Mouse (Mus musculus) frontal cortex, postnatal 36 days (tissue): Measurements from ENCODE around the gene Tstd1.

Experiments
- DNase-seq, 2 experiments: peaks; one replicate each; pipeline ENCODE4 v3.0.0; 2022; ENCODE audit warnings: low spot score in 2 of 2

Tstd1 gene

DNA sequence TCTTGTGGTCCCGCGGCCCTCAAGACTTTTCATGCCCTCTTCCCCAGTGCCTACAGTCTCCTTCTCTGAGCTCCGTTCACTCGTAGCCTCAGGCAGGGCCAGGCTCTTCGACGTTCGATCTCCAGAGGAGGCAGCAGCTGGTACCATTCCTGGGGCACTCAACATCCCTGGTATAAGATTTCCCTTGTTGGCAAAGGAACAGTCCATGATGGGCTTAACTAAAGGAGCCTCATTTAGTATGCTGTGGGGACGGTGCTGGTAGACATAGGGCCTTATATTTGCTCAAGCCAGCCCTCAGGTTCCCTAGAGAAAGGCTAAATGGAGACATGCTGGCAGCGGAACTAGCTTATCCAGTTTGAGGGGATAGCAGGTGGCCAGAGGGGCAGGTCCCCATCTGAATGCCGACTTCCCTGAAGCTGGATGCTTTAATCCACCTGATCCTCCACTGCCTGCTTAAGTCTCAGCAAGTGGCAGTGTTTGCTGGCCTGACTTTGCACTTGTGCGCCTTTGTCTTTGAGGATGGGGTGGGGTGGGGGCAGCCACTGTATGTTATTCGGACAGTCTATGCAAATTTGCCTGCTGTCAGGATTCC lies 715 bp downstream of the Tstd1 start:
- DNase-seq: no peak

DNA sequence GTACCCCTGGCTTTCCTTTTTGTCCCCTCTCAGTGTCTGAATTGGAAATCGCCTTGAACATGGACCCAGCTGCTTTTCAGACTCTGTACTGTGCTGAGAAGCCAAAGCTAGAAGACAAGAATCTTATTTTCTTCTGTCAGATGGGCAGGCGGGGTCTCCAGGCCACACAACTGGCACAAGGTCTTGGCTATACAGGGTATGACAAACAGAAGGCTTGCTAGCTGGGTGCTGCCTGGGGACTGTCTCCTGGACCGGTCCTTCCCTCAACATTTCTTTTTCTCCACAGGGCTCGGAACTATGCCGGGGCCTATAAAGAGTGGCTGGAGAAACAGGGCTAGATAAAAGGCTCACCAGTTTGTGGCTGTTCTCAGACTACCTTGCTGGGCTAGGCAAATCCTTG lies 1.2 kb downstream of the Tstd1 start:
- no peak for DNase-seq

DNA sequence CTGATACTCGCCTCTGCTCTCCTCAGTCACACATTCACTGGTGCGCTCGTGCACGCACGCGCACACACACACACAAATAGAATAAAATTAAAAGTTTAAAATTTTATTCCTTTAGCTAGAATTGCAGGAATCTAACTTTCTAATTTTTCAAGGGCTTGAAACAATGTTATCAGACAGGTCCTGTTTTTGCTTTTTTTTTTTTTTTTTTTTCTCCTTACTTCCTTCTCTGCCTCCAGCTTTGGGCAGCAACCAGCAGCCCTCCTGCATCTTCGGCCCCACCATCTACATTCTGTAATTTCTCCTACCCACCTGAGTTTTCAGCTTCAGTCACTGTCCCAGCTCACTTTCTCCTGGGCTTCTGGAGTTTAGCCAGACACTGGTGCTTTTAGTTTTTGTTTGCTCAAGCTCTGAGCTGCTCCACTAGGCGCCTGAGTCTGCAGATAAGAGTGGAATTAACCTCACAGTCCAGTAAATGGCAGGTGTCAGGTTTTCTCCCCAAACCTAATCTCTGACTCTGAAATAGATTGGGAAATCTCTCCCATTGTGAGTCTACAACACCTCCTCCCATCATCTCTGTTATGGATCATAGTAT lies 3.9 kb downstream of the Tstd1 start:
- DNase-seq: no peak

DNA sequence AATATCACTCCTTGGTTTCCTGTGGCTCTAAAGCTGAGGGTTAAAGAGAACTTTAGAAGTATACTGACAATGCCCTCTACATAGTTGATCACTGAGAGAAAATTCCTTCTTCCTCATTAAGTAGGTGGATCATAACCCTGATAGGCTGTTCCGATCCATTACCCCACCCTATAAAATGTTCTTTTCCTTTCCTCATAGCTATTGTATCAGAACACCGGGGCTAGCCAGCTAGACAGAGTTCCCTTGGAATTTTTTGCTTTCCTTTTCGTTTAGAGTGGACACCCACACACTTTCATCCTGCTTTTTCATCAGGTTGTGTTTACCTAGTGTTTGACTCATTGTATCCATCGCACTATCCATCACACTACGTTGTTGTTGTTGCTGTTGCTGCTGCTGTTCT lies 6.0 kb downstream of the Tstd1 start:
- DNase-seq: no peak

DNA sequence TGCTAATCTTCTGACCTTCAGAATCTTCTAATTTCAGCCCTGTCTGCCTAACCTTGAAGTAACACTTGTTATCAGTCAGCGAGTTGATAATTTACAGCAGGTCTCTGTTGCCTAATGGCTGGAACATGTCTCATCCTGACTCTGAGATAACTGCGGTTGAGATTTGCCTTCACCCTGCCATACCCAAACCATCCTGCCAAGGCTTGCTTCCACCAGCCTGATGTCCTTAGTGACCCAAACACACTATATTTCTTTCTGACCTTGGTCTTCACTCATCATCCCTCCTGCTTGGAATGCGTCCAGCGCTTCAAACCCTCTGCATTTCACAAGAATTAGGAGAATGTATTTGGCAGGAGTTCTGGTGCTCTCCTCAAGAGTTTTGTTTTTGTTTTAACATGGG lies 6.5 kb downstream of the Tstd1 start:
- DNase-seq: no peak

DNA sequence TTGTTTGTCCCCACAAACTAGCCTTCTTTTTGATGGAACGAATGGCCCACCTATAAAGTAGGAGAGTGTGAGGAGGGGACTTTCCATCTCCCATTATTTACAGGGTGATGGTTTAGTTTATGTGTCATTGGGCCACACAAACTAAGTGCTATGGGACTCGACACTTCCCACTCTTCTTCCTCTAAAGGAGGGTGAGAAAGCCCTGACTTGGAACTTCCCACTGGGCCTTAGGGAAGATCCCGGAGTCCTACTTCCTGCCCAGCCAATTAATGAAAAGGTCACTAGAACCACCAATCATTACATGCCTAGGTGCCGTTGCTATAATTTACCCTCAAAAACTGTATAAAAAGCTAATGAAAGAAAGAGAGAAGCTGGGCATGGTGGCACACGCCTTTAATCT lies 13.5 kb downstream of the Tstd1 start:
- DNase-seq: no peak

DNA sequence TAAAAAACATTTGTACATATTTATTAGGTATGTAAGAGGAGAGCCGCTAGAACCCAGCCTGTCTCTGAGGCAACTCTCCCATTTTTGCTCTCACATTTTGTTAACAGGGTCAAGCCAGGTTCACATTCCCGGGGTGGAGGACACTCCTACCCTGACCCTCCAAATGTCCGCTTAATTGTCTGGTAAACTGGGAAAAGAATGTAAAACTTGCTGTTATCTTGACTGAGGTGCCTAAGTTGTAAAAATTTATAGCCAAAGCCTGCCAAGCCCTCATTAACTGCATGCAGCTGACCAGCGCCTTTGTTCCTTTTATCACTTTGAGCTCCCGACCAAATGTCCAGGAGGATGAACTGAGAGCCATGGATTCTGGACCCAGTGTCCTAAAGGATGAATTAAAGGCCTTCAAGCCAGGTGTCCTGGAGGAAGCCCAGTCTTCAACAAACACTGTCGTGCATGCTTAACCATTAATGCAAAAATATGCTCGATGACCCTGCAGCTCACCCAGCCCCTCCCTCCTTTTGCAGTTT lies 16.7 kb downstream of the Tstd1 start:
- no peak for DNase-seq

DNA sequence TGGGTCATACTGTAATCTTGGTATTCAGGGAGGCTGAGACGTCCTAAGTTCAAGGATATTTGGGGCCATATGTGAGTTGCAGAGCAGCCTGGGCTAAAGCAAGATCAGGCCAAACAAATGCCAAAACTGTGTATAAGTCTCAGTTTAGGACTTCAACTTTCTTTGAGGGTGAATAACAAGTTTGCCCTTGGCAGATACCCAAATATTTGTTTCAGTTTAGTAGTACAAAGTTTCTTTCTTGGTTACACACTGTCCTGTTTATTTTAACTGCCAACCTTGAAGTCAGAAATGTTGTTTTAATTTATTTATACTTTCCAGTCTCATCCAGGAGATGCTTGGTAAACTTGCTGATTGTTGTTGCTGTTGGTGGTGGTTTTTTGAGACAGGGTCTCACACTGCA lies 17.3 kb downstream of the Tstd1 start:
- no peak for DNase-seq

DNA sequence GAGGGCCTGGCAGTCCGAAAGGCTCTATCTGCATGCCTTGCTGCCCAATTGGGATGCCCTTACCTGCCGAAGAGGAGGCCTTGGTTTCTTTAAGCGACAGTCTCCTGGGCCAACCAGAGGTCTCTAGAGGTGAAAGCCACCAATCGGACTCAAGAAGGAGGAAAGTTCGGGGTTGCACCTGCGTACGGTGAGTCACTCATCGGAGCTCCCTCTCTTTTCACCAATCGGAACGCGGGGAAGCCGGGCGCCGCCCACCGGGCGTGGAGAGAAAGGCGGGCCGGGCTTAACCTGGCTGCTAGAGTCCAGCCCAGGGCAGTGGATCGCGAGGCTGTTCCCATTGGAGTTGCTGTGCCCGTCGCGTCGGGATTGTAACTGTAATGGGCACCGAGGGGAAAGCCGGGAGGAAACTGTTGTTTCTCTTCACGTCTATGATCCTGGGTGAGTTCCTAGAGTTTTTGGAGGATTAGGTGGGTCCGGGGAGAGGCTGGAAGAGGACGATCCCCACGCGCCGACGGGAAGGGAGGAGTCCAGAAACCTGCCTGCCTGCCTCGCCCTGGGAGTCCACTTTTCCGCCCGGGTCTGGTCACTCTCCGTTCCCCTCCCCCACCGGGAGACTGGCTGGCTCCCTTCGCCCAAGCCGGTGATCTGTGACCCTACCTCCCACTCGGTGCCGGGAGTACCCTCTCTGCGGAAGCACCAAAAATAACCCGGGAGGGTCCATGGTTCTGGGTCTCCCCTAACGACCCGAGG lies 18.8 kb downstream of the Tstd1 start, which contains the start of gene F11r:
Gene F11r, plus strand, starts transcription at position 272 of the 750 bp plus-strand sequence.
- peak in 1 of 2 experiments; percentile 15 for DNase-seq

DNA sequence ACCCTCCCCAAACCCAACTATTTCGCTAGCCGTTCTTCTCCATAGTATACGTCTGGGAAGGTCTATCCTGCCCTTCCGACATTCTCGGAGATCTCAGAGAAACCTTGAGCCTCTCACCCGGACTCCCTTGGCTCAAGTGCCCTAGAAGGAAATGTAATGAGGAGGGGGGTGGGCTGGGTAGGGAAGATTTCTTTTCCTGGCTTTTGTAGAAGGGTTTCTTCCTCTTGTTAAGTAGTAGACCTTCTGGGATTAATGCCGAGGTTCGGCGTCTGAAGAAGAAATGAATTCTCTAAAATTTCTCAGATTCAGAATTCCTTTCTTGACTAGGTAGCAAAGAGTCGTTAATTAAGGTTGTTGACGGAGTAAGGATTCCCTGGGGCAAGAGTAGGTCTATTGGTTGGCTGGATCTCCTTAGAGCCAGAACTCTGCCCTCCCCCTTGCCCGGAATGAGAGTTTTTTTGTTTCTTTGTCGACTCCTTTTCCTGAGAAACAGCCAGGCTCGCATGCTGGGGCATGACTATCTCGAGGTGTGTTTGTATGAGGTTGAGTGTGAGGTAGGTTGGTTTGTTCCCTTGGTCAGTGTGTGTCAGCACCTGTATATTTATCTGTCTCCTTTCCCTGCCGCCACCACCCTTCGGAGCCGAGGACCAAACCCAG lies 19.5 kb downstream of the Tstd1 start:
- no peak for DNase-seq

DNA sequence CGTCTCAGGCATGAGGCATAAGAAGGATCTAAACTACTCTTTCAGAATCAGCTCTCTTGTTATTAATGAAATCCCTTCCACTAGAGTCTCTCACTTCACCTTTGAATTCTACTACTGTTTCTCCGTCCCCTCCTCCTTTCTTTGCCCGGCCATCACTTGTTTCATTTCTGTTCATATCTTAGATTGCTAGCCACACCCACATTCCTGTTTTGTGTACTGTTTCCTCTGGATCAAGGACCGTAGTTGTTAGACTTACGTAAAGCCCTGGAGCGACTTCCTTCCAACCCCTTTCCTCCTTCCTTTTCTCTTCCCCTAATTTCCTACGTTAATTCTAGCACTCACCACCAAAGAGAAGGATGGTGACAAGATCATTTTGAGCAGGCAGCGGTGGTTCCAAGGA lies 20.4 kb downstream of the Tstd1 start:
- no peak for DNase-seq

DNA sequence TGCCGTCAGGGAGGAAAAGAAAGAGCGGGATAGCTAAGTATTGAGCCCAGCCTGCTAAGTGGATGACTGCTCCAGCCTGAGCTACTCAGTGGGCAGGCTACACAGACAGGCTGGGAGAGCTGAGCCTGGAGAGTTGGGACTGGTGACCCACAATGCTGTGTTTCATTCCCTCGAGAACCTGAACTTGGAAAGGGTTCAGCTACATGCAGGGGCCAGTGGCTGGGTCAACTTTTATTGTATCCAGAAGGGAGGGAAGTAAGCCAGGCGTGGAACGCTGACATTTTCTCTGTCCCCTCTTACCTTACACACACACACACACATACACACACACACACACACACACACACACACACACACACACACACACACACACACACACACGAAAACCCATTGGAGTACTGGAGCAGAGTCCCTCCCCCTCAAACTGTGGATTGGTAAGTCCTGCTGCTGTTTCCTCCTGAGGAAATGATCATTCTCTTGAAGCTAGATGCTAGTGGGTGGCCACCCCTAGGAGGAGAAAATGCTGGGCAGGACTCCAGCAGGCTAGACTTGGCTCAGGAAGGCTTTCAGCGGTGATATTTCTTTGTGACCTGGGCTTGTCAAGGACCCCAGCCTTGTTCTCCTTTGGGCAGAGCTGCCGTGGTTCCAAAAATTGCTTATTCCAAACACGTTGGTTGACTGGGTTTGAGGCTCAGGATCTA lies 21.5 kb downstream of the Tstd1 start:
- DNase-seq: no peak

DNA sequence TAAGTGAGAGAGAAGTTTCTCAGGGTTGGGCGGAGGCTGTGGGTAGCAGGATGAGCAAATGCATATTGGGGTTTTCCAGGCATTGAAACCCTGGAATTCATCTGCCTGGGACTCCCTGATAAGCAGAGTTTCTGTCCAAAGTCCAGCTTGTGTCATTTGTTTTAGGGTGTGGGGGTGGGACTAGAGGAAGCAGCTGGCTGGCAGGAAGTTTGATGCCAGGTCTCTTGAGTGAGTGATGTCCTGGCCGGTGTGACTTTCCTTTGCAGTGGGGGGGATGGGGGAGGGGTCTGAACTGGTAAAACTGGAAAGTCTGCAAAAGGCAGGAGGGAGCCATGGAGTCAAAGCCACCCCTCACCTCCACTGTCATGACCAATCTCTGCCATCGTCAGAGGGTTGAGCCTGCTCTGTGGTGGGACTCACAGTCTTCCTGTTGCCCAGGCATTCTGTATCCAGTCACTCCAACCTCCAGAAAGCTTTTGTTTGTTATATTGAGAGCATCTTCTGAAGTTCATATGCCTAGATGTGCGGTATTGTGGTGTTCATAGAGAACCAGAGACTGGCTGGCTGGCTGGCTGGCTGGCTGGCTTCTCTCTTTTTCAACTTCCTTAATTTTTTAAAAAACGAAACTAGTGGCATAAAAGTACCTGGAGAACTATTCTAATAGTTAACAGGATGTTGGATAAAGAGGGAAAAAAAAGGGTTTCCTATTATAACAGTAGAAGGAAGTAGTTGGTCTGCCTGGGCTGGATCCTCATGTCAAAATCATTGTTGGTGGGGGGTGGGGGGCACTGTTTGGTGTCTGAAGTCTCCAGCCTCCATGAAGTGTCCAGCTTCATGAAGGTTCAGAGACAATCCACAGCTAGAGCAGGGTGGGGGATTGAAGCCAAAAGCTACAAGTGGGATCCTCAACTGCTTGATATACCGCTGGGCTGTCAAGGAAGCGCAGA lies 23.1 kb downstream of the Tstd1 start:
- DNase-seq: no peak

DNA sequence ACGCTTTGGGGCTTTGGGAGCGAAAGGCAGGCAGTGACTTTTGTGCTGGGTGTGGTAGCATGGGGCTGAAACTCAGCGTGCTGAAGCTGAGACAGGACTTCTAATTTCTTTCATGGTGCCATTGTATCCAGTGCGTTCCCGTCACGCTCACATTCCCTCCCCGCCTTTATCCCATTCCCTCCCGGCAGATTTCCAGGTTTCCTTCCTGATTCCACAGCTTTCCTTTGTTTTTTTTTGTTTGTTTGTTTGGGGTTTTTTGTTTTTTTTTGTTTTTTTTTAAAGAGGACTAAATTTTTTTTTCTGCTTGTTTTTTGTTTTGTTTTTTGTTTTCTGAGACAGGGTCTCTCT lies 23.7 kb downstream of the Tstd1 start:
- no peak for DNase-seq

DNA sequence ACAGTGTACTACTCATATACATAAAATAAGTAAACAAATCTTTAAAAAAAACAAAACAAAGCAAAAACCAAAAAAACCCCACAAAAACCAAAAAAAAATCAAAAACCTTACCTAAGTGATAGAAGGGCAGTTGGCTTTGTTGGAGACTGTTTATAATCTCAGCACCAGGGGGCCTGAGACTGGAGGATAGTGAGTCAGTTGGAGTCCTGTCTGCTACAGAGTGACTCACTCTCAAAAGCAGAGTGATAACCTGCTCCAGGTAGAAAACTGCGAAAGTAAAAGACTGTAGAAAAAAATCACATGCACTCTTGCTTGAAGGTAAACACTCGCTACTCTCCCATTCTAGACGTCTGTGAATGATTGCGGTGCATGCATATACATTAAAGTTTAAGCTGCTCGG lies 26.4 kb downstream of the Tstd1 start:
- no peak for DNase-seq

DNA sequence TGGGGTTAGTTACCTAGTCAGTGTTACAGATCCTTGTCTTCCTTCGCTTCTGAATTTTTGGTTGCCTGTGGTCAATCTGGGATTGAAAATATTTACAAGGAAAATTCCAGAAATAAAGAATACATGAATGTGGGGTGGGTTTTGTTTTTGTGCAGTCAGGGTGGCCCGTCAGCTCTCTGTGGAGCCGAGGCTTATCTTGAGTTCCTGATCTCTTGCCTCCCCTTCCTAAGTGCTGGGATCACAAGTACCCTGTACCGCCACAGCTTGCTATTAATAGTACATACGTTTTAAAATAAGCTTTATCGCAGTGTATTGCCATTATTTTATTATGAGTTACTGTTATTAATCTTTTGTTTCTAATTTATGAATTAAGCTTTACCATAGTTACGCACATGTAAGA lies 28.2 kb downstream of the Tstd1 start:
- DNase-seq: no peak

DNA sequence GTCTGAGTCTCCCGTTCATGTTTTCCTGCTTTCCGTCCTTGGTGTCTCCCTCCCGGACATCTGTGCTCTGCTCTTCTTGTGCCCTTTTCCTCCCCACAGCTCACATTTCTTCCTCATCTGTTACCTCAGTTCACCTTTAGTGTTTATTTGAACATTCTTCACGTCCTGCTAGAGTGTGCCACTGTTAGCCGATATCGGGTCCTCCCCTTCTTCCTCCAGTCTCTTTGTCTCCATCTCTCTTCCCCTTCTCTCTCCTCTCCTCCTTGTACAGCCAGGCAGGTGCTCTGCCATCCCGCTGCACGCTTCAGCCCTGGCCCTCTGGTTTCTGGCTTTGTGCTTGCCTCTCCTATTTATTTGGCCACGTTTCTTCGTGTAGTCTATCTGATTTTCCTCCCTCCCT lies 29.0 kb downstream of the Tstd1 start:
- no peak for DNase-seq

DNA sequence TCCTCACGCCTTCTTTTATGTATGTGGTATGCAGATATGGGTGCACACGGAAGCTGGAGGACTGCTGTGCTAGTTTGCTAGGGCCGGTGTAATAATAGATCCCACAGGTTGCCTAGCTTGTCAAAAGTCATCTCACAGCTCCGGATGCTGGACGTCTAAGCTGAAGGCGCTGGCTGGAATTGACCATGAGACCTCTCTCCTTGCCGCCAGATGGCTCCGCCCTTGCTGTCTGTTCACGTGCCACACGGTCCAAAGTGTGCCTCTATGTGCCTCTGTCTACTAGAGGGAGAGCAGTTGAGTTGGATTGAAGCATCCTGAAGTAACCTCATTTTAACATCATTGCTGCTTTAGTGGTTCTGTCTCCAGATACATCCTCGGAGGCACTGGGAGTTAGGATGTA lies 31.4 kb downstream of the Tstd1 start:
- DNase-seq: no peak

DNA sequence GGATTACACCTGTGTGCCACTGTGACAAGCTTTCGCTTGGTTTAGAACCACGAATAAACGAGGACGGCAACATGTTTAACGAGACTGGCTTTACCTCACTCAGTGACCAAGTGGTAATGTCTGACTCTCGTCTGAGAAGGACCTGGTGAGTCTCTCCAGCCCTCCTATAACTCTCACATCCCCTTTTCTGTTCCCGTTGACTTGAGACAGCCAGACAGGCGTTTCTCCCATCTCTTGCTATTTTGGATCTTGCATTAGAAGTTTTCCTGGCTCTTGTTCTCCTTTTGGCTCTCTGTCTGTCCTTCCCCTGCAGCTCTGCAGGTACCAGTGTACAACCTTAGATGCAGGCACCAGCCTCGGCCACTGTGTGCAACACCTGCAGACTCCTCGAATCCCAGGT lies 32.3 kb downstream of the Tstd1 start:
- no peak for DNase-seq

DNA sequence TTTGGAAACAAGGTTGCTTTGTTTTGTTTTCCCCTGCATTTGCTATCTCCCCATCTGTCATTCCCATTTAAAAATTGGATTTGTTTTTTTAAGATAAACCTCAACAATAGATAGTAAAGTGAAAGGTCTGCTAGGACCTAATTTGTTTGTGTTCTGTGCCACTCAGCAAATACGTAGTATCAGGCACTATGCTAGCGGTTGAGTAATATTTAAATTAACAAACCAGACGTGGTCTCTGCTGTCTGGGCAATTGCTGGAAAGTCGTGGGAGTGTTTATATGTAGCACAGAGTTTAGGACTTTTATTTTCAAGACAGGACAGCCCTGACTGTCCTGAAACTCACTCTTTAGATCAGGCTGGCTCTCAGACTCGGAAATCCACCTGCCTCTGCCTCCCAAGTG lies 33.9 kb downstream of the Tstd1 start:
- no peak for DNase-seq

DNA sequence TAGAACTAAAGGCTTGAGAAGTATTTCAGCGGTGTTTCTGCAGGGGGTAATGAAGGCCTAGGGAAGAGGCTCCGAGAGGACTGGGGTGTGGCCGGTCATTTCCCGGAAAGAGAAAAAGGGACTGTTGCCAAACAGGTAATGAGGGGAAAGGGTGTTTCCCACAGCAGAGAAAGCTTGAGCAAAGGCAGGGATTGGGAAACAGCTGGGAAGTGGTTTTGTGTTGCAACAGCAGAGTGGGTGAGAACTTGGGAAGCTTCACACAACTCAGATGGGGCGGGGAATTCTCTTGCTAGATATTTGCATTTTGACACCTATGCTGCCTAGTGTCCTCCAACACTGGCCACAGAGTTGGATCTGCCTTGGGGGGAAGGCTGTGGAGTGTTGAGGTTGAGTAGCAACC lies 34.3 kb downstream of the Tstd1 start:
- DNase-seq: no peak
